Mouse (Mus musculus): ENCODE measurements around the gene 4930562C15Rik.

Gene 4930562C15Rik

GRCm38 (mm10) chr16:4862863-4863483 is 27.8 kb downstream of the 4930562C15Rik start:
- DNase-seq (ENCODE audit: low read depth) = no peak

- no peak for DNase-seq (ENCODE audit: low read depth)
These were observed 28.5 kb downstream of the 4930562C15Rik start for GRCm38 (mm10) chr16:4863742-4864141.

GRCm38 (mm10) chr16:4866101-4866695 is 31.0 kb downstream of the 4930562C15Rik start:
- DNase-seq (ENCODE audit: low read depth) = no peak

GRCm38 (mm10) chr16:4870490-4870889 is 35.3 kb downstream of the 4930562C15Rik start:
- DNase-seq (ENCODE audit: low read depth) = no peak

- no peak for DNase-seq (ENCODE audit: low read depth)
These were observed 36.7 kb downstream of the 4930562C15Rik start for GRCm38 (mm10) chr16:4871926-4872325.

- DNase-seq (ENCODE audit: low read depth) = no peak
These were observed 40.2 kb downstream of the 4930562C15Rik start for GRCm38 (mm10) chr16:4875198-4876032.

- no peak for DNase-seq (ENCODE audit: low read depth)
These were observed 40.9 kb downstream of the 4930562C15Rik start for GRCm38 (mm10) chr16:4876033-4876680.

- no peak for DNase-seq (ENCODE audit: low read depth)
These were observed 42.0 kb downstream of the 4930562C15Rik start for GRCm38 (mm10) chr16:4877195-4877594.

GRCm38 (mm10) chr16:4877701-4878100 is 42.5 kb downstream of the 4930562C15Rik start:
- DNase-seq (ENCODE audit: low read depth) = no peak

GRCm38 (mm10) chr16:4878192-4878885 is 43.1 kb downstream of the 4930562C15Rik start:
- no peak for DNase-seq (ENCODE audit: low read depth)

GRCm38 (mm10) chr16:4879101-4879707 is 44.0 kb downstream of the 4930562C15Rik start:
- DNase-seq (ENCODE audit: low read depth) = no peak

- peak; percentile 74 for DNase-seq (ENCODE audit: low read depth)
These were observed 44.5 kb downstream of the 4930562C15Rik start for GRCm38 (mm10) chr16:4879708-4880124.

GRCm38 (mm10) chr16:4880136-4880825 is 45.1 kb downstream of the 4930562C15Rik start, which contains the start of gene Ubald1:
Gene Ubald1, minus strand, starts transcription at chr16:4880315.
- peak; percentile 95 for DNase-seq (ENCODE audit: low read depth)

- DNase-seq (ENCODE audit: low read depth) = no peak
These were observed 46.5 kb downstream of the 4930562C15Rik start for GRCm38 (mm10) chr16:4881400-4882351.

GRCm38 (mm10) chr16:4884930-4885329 is 49.7 kb downstream of the 4930562C15Rik start:
- no peak for DNase-seq (ENCODE audit: low read depth)

- peak; percentile 77 for DNase-seq (ENCODE audit: low read depth)
These were observed 50.8 kb downstream of the 4930562C15Rik start, which contains the start of gene Mgrn1 for GRCm38 (mm10) chr16:4885760-4886689. Gene Mgrn1, plus strand, starts transcription at chr16:4886249.

- no peak for DNase-seq (ENCODE audit: low read depth)
These were observed 51.4 kb downstream of the 4930562C15Rik start for GRCm38 (mm10) chr16:4886690-4887020.

- no peak for DNase-seq (ENCODE audit: low read depth)
These were observed 55.0 kb downstream of the 4930562C15Rik start for GRCm38 (mm10) chr16:4890201-4890709.
